Mouse (Mus musculus) gastrocnemius, postnatal 4 days (tissue): ENCODE data around the gene Fars2. TPM values are rescaled to one million over a fixed set of nuclear protein-coding genes. Genes with fewer than 3 reads are reported as not detected.
A peak's percentile ranks its signal among the peaks of the same experiment; 100 is the strongest.

ENCODE experiments used
- DNase-seq, 2 experiments: peaks; one replicate each; pipeline ENCODE4 v3.0.0; 2021 to 2022; ENCODE audit warnings: low spot score in 2 of 2, mixed read lengths in 2 of 2
- total RNA-seq, 2 experiments: library from RNA; stranded (reverse); gene quantifications; 2 replicates each; pipeline ENCODE4 v1.2.3; 2021

The Fars2 gene
- total RNA-seq, 2 experiments from 2014 or later, result 31.0 to 35.6 TPM

- DNase-seq, result no peak
These were observed 436.0 kb downstream of the Fars2 start for GRCm38 (mm10) chr13:36553247-36553642.

GRCm38 (mm10) chr13:36554743-36555142 lies 437.5 kb downstream of the Fars2 start:
- DNase-seq, result no peak

GRCm38 (mm10) chr13:36562447-36563441 lies 445.5 kb downstream of the Fars2 start:
- no peak for DNase-seq

GRCm38 (mm10) chr13:36564764-36565315 lies 447.6 kb downstream of the Fars2 start:
- DNase-seq, result no peak

GRCm38 (mm10) chr13:36576781-36577180 lies 459.6 kb downstream of the Fars2 start:
- no peak for DNase-seq

- DNase-seq, result no peak
These were observed 460.8 kb downstream of the Fars2 start for GRCm38 (mm10) chr13:36577916-36578568.

- DNase-seq, result peak; percentile 47 to 61
These were observed 461.5 kb downstream of the Fars2 start for GRCm38 (mm10) chr13:36578569-36579333.

GRCm38 (mm10) chr13:36582406-36583070 lies 465.3 kb downstream of the Fars2 start:
- no peak for DNase-seq

GRCm38 (mm10) chr13:36583481-36584151 lies 466.4 kb downstream of the Fars2 start:
- no peak for DNase-seq

GRCm38 (mm10) chr13:36584197-36584596 lies 467.0 kb downstream of the Fars2 start:
- no peak for DNase-seq

GRCm38 (mm10) chr13:36589092-36589491 lies 471.9 kb downstream of the Fars2 start:
- no peak for DNase-seq

GRCm38 (mm10) chr13:36592291-36592690 lies 475.1 kb downstream of the Fars2 start:
- no peak for DNase-seq

- DNase-seq, result no peak
These were observed 489.5 kb downstream of the Fars2 start for GRCm38 (mm10) chr13:36606717-36607116.

GRCm38 (mm10) chr13:36607871-36608270 lies 490.7 kb downstream of the Fars2 start:
- DNase-seq, result no peak

- DNase-seq, result no peak
These were observed 493.2 kb downstream of the Fars2 start for GRCm38 (mm10) chr13:36610426-36610825.

GRCm38 (mm10) chr13:36612785-36613750 lies 495.9 kb downstream of the Fars2 start:
- no peak for DNase-seq

GRCm38 (mm10) chr13:36620498-36621332 lies 503.5 kb downstream of the Fars2 start:
- no peak for DNase-seq

GRCm38 (mm10) chr13:36621333-36621659 lies 504.1 kb downstream of the Fars2 start:
- DNase-seq, result no peak
